Mouse (Mus musculus) lung, postnatal 0 days (tissue): ENCODE data around the gene Gstm3.

ENCODE experiments used
- CTCF ChIP-seq: IDR thresholded peaks from 2 replicates; pipeline ENCODE4 v1.5.1; 2016; ENCODE audit warnings: antibody characterized with exemption, mild to moderate bottlenecking
- EP300 ChIP-seq: IDR thresholded peaks from 2 replicates; pipeline ENCODE4 v1.6.1; 2016; ENCODE audit warnings: antibody characterized with exemption, mild to moderate bottlenecking, control low read depth

GRCm38 (mm10) chr3:107964656-107965308 is 4.3 kb downstream of the Gstm3 start:
- TF ChIP-seq CTCF, result no peak
- no peak for TF ChIP-seq EP300
